Mouse (Mus musculus) MEL (cell line): ENCODE measurements around the gene Dgka.

Experiments
- CHD1 ChIP-seq: IDR thresholded peaks from 2 replicates; pipeline ENCODE4 v1.6.1; 2012; ENCODE audit warnings: low read depth, mild to moderate bottlenecking, inconsistent platforms, low read length, improper control_type of control experiment
- CTCF ChIP-seq, 3 experiments: IDR thresholded peaks in 2 of 3; conservative IDR thresholded peaks in 1 of 3; 2 replicates each; pipeline ENCODE4 v1.5.1; 2011 to 2012; ENCODE audit warnings: low read length in 3 of 3, low read depth in 2 of 3, mild to moderate bottlenecking in 2 of 3, improper control_type of control experiment in 1 of 3, inconsistent platforms in 1 of 3, mixed read lengths in 1 of 3, moderate library complexity in 1 of 3; ENCODE audit not compliant: control insufficient read depth in 1 of 3, insufficient read depth in 1 of 3, poor library complexity in 1 of 3, severe bottlenecking in 1 of 3
- EP300 ChIP-seq, 2 experiments: IDR thresholded peaks; 2 replicates each; pipeline ENCODE4 v1.6.1; 2011; ENCODE audit warnings: improper control_type of control experiment in 2 of 2, low read length in 2 of 2, low read depth in 1 of 2, mild to moderate bottlenecking in 1 of 2
- JUND ChIP-seq: IDR thresholded peaks from 2 replicates; pipeline ENCODE4 v1.6.1; 2011; ENCODE audit warnings: low read depth, mild to moderate bottlenecking, improper control_type of control experiment, low read length
- KAT2A ChIP-seq: conservative IDR thresholded peaks from 2 replicates; pipeline ENCODE4 v1.6.1; 2012; ENCODE audit warnings: low read depth, low read length, improper control_type of control experiment, inconsistent platforms
- MAFK ChIP-seq: IDR thresholded peaks from 2 replicates; pipeline ENCODE4 v1.6.1; 2011; ENCODE audit warnings: low read depth, mild to moderate bottlenecking, low read length, improper control_type of control experiment, borderline replicate concordance
- MAX ChIP-seq: IDR thresholded peaks from 2 replicates; pipeline ENCODE4 v1.6.1; 2011; ENCODE audit warnings: low read length, improper control_type of control experiment
- MYC ChIP-seq: IDR thresholded peaks from 2 replicates; pipeline ENCODE4 v1.6.1; 2011; ENCODE audit warnings: low read depth, mild to moderate bottlenecking, low read length, improper control_type of control experiment, moderate library complexity
- POLR2A ChIP-seq, 2 experiments: IDR thresholded peaks; 2 replicates each; pipeline ENCODE4 v1.6.1; 2011 to 2012; ENCODE audit warnings: low read length in 2 of 2, mild to moderate bottlenecking in 2 of 2, control low read depth in 1 of 2, improper control_type of control experiment in 1 of 2, low read depth in 1 of 2, moderate library complexity in 1 of 2; ENCODE audit not compliant: control insufficient read depth in 1 of 2, insufficient read depth in 1 of 2, poor library complexity in 1 of 2
- RCOR1 ChIP-seq: IDR thresholded peaks from 2 replicates; pipeline ENCODE4 v1.6.1; 2012; ENCODE audit warnings: low read depth, mild to moderate bottlenecking, inconsistent platforms, low read length, improper control_type of control experiment
- SIN3A ChIP-seq: IDR thresholded peaks from 2 replicates; pipeline ENCODE4 v1.6.1; 2012; ENCODE audit warnings: low read length, improper control_type of control experiment, inconsistent platforms
- TAL1 ChIP-seq: IDR thresholded peaks from 2 replicates; pipeline ENCODE4 v1.6.1; 2012; ENCODE audit warnings: mild to moderate bottlenecking, inconsistent platforms, low read length, moderate library complexity, mixed read lengths
- UBTF ChIP-seq: IDR thresholded peaks from 2 replicates; pipeline ENCODE4 v1.6.1; 2012; ENCODE audit warnings: low read depth, mild to moderate bottlenecking, inconsistent platforms, low read length, improper control_type of control experiment, moderate library complexity, borderline replicate concordance; ENCODE audit not compliant: insufficient read depth

- TF ChIP-seq MAX: no peak
- no peak for TF ChIP-seq SIN3A
- TF ChIP-seq JUND: no peak
- no peak for TF ChIP-seq MYC
- TF ChIP-seq CTCF (IDR thresholded peaks at IDR 0.05 in 2 of 3, conservative IDR thresholded peaks at IDR 0.05 in 1 of 3; ENCODE audit: control insufficient read depth in 1 of 3, insufficient read depth in 1 of 3, low read depth in 2 of 3, low read length in 3 of 3, poor library complexity in 1 of 3, severe bottlenecking in 1 of 3): no peak
- TF ChIP-seq RCOR1: no peak
- TF ChIP-seq POLR2A (IDR thresholded peaks at IDR 0.05; ENCODE audit: control insufficient read depth in 1 of 2, insufficient read depth in 1 of 2, low read depth in 1 of 2, low read length in 2 of 2, poor library complexity in 1 of 2): no peak
- peak; percentile 74; the same call in 1 of the 2 replicates for TF ChIP-seq MAFK
- TF ChIP-seq CHD1: no peak
- no peak for TF ChIP-seq KAT2A
- TF ChIP-seq UBTF: no peak
- peak in 1 of 2 experiments; percentile 27; a peak in 1 of 4 replicates for TF ChIP-seq EP300 (IDR thresholded peaks at IDR 0.05; ENCODE audit: low read depth in 1 of 2, low read length in 2 of 2)
- TF ChIP-seq TAL1: no peak
Measured at GRCm38 (mm10) chr10:128793258-128793657, 48.6 kb upstream of the Dgka start.
